Mouse (Mus musculus) Patski (cell line): ENCODE measurements around the gene Ifna7. TPM values are rescaled to one million over a fixed set of nuclear protein-coding genes. Genes with fewer than 3 reads are reported as not detected.

Experiments used
- ATAC-seq: fragments of 100-300 bp; one replicate; pipeline ENCODE4 v1.8.0; 2021
- CTCF ChIA-PET: fragments of 350-600 bp; sonication (Branson Sonifier 250); formaldehyde crosslinking; loops from one replicate; lab custom pipeline; 2022; ENCODE audit warnings: inconsistent platforms; lab: Charles Lee
- POLR2A ChIA-PET: fragments of 350-600 bp; sonication (Branson Sonifier 250); formaldehyde crosslinking; loops from one replicate; lab custom pipeline; 2022; ENCODE audit warnings: antibody characterized with exemption, inconsistent platforms; lab: Charles Lee
- DNase-seq: peaks from one replicate; pipeline ENCODE4 v3.0.0-alpha.2; 2011; ENCODE audit warnings: low read depth, low spot score
- H3K27me3 ChIP-seq: fragments of 371-371 bp; one replicate; pipeline ENCODE4 v1.5.1; 2021
- CTCF ChIP-seq: fragments of 100-300 bp; IDR thresholded peaks from one replicate; pipeline ENCODE4 v1.5.1; 2021
- in situ Hi-C: fragments of 300-500 bp; cut with MboI; formaldehyde crosslinking; loops from 3 replicates; pipeline ENCODE4 v1.11.1; 2018; ENCODE audit warnings: low pct_unique_long_range_greater_than_20kb, mixed read lengths
- polyA plus RNA-seq: library from polyadenylated mRNA; unstranded; gene quantifications from one replicate; pipeline ENCODE4 v1.2.3, GENCODE M21; 2021

The Ifna7 gene
- polyA plus RNA-seq, 1 experiment from 2014 or later = not detected

- ATAC-seq = no peak
- ChIA-PET POLR2A (no interaction called here), CTCF (interaction anchor here (2.1 kb wide), 1 partner anchor 20 kb away, joined by 13 read pairs; no protein-coding TSS in a partner anchor)
- DNase-seq = no peak
- TF ChIP-seq CTCF = no peak
- H3K27me3 ChIP-seq = peaks cover 4% of the 10 kb centered on the region
- in situ Hi-C loops = loop anchor here (25.0 kb wide), 1 partner anchor 89 kb away; the partner anchor contains the start of genes Gm13271, Gm13283 and Gm13290
These were observed 35.2 kb downstream of the Ifna7 start for GRCm38 (mm10) chr4:88851026-88851763.

- ChIA-PET CTCF (interaction anchor here (1.6 to 4.7 kb wide), 2 partner anchors 9 to 28 kb away, joined by 4 to 28 read pairs; no protein-coding TSS in a partner anchor), POLR2A (no interaction called here)
- H3K27me3 ChIP-seq = peaks cover 5% of the 10 kb centered on the region
- TF ChIP-seq CTCF = no peak
- DNase-seq (no peak), ATAC-seq (no peak)
- in situ Hi-C loops = loop anchor here (25.0 kb wide), 1 partner anchor 97 kb away; the partner anchor contains the start of genes Gm13271, Gm13283 and Gm13290
These were observed 43.2 kb downstream of the Ifna7 start for GRCm38 (mm10) chr4:88859214-88859613.

- no peaks in the 10 kb centered on the region for H3K27me3 ChIP-seq
- no peak for ATAC-seq
- in situ Hi-C loops = loop anchor here (25.0 kb wide), 1 partner anchor 101 kb away; the partner anchor contains the start of genes Gm13271, Gm13283 and Gm13290
- no peak for TF ChIP-seq CTCF
- DNase-seq = no peak
- CTCF ChIA-PET = interaction anchor here (1.4 to 4.7 kb wide), 2 partner anchors 32 to 106 kb away, joined by 3 to 28 read pairs; no protein-coding TSS in a partner anchor
- POLR2A ChIA-PET = no interaction called here
These were observed 47.3 kb downstream of the Ifna7 start for GRCm38 (mm10) chr4:88863309-88863708.

- no peak for DNase-seq
- TF ChIP-seq CTCF = no peak
- POLR2A ChIA-PET = no interaction called here
- CTCF ChIA-PET = interaction anchor here (1.1 to 4.3 kb wide), 3 partner anchors 12 to 424 kb away, joined by 3 to 31 read pairs (median 3); no protein-coding TSS in a partner anchor
- ATAC-seq = no peak
- H3K27me3 ChIP-seq = no peaks in the 10 kb centered on the region
- in situ Hi-C loops = loop anchor here (25.0 kb wide), 1 partner anchor 102 kb away; the partner anchor contains the start of genes Gm13271, Gm13283 and Gm13290
These were observed 48.6 kb downstream of the Ifna7 start for GRCm38 (mm10) chr4:88864599-88864998.

GRCm38 (mm10) chr4:88865011-88865569 lies 49.1 kb downstream of the Ifna7 start:
- in situ Hi-C loops = loop anchor here (25.0 kb wide), 1 partner anchor 103 kb away; the partner anchor contains the start of genes Gm13271, Gm13283 and Gm13290
- no peaks in the 10 kb centered on the region for H3K27me3 ChIP-seq
- ChIA-PET POLR2A (no interaction called here), CTCF (interaction anchor here (1.1 to 4.3 kb wide), 3 partner anchors 12 to 423 kb away, joined by 3 to 31 read pairs (median 3); no protein-coding TSS in a partner anchor)
- no peak for TF ChIP-seq CTCF
- ATAC-seq (no peak), DNase-seq (no peak)

Other genes with a start within 250 kb of the Ifna7 start
- not detected for gene Ifna14, start 244.4 kb upstream of the Ifna7 start, polyA plus RNA-seq
- gene Ifna9, start 223.8 kb upstream of the Ifna7 start, polyA plus RNA-seq = not detected
- gene Ifna12, start 212.9 kb upstream of the Ifna7 start, polyA plus RNA-seq = not detected
- gene C87499, start 181.8 kb upstream of the Ifna7 start, polyA plus RNA-seq = not detected
- gene Ifna13, start 171.8 kb upstream of the Ifna7 start, polyA plus RNA-seq = not detected
- gene Ifna16, start 139.3 kb upstream of the Ifna7 start, polyA plus RNA-seq = not detected
- not detected for gene Ifna2, start 132.3 kb upstream of the Ifna7 start, polyA plus RNA-seq
- gene Ifnab, start 124.9 kb upstream of the Ifna7 start, polyA plus RNA-seq = not detected
- gene Gm26566, start 94.4 kb upstream of the Ifna7 start, polyA plus RNA-seq = 1.3 TPM
- 18.2 TPM for gene Klhl9, start 93.8 kb upstream of the Ifna7 start, polyA plus RNA-seq
- gene Gm13271, start 61.4 kb upstream of the Ifna7 start, polyA plus RNA-seq = not detected
- gene Gm13283, start 56.1 kb upstream of the Ifna7 start, polyA plus RNA-seq = not detected
- 2.7 TPM for gene Gm13290, start 42.4 kb upstream of the Ifna7 start, polyA plus RNA-seq
- gene Gm13289, start 39.3 kb upstream of the Ifna7 start, polyA plus RNA-seq = not detected
- gene Gm13272, start 36.4 kb upstream of the Ifna7 start, polyA plus RNA-seq = not detected
- gene Ifnz, start 34.1 kb upstream of the Ifna7 start, polyA plus RNA-seq = not detected
- gene Gm13276, start 30.5 kb upstream of the Ifna7 start, polyA plus RNA-seq = 2.4 TPM
- gene Gm13277, start 27.6 kb upstream of the Ifna7 start, polyA plus RNA-seq = not detected
- not detected for gene Gm13278, start 24.7 kb upstream of the Ifna7 start, polyA plus RNA-seq
- not detected for gene Gm13275, start 21.7 kb upstream of the Ifna7 start, polyA plus RNA-seq
- gene Gm13279, start 18.8 kb upstream of the Ifna7 start, polyA plus RNA-seq = not detected
- gene Gm13285, start 16.6 kb upstream of the Ifna7 start, polyA plus RNA-seq = 1.1 TPM
- gene Gm13287, start 13.0 kb upstream of the Ifna7 start, polyA plus RNA-seq = 2.1 TPM
- 0.22 TPM for gene Gm13288, start 10.7 kb upstream of the Ifna7 start, polyA plus RNA-seq
- not detected for gene Ifna11, start 3.7 kb downstream of the Ifna7 start, polyA plus RNA-seq
- gene Ifna6, start 11.2 kb downstream of the Ifna7 start, polyA plus RNA-seq = not detected
- gene Ifna5, start 19.3 kb downstream of the Ifna7 start, polyA plus RNA-seq = not detected
- not detected for gene Ifna4, start 25.6 kb downstream of the Ifna7 start, polyA plus RNA-seq
- not detected for gene Ifna1, start 33.9 kb downstream of the Ifna7 start, polyA plus RNA-seq
- 0.15 TPM for gene Ifne, start 64.0 kb downstream of the Ifna7 start, polyA plus RNA-seq